Mouse (Mus musculus): ENCODE measurements around the gene Sertad4.

Gene Sertad4

DNA sequence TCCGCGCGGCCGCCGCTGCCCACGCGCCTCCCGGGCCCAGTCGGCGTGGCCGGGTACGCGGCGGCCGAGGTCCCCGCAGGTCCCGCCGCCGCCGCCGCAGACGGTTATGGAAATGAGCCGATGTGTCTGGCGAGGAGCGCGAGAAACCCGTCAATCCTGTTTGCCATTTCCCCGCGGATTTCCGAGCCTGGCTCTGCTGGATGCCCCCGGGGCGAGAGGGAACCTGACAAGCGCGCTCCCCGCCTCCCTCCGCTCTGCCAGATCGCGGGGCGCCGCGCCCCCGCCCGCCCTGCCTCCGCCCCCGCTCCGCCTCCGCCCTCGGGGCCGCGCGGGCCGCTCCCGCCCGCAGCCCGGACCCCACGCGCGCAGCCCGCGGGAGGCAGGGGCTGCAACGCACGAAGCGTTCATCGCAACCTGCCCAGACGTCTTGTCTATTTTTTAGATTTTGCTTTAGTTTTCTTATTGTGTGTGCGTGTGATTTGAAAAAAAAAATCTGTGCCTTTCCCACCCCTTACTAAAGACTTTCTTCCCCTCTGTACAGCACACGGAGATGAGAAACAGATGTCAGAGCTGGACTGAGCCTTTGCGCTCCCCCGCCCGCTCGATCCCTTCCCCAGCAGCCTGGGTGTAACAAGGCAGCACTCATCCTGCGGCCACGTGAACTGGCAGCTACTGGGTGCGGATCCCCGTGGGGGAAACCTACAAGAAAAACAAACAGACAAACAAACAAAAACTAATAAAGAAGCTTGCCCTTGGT, at the start of gene Sertad4:
Gene Sertad4, minus strand, starts transcription at position 283 of the 757 bp plus-strand sequence.
- peak; percentile 19 to 49 for DNase-seq

DNA sequence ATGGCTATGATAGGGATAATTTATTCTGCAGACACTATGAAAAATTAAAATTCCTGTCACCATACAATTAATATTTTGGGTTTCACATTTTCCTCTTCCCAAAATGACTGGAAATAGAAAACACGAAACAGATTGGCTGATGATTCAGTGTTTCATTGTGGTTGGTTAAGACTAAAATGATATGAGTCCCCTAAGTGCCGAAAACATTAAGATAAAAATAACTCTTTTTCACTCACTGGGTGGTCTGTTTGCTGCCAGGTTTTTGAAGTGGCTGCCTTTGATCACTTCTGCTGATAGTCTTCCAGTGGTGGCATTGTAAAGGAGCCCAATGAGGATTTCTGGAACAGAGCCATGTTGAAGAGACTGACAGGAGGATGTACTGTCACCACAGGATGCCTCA, 46.0 kb upstream of the Sertad4 start:
- DNase-seq, result no peak

DNA sequence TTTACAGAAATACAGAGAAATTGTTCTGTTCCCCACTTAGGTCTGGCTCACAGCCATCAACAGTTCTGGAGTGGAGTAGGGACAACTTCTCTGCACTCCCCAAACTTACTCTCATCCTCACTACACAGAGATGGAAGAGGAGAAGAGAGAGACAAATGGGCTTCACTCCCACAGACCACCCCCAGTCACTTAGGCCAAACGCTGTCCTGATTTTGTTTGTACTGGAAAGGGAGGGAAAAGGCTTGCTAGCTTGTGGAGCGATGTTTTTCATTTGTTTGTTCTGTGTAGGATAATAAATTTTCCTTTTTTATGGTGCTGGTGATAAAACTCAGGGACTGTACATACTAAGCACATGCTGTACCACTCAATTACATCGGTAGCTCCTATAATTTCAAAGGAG, 45.4 kb upstream of the Sertad4 start:
- DNase-seq, result no peak

DNA sequence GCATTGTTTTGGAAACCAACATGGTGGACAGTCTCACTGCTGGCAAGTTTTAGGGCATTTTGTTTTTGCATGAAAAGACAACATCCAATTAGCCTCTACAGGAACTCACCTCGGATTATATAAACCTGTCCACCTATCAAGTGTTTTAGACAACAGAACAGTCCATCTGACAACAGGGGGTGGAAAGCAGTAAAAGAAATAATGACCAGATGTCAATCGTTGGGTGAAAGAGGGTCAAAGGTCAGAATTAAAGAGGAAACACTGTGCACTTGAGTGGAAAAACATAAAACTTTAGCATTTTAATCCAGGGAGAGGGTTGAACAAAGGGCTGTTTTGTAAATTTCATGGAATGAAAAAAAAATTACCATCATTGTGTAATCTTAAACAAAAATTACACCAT, 43.2 kb upstream of the Sertad4 start:
- DNase-seq, result no peak

DNA sequence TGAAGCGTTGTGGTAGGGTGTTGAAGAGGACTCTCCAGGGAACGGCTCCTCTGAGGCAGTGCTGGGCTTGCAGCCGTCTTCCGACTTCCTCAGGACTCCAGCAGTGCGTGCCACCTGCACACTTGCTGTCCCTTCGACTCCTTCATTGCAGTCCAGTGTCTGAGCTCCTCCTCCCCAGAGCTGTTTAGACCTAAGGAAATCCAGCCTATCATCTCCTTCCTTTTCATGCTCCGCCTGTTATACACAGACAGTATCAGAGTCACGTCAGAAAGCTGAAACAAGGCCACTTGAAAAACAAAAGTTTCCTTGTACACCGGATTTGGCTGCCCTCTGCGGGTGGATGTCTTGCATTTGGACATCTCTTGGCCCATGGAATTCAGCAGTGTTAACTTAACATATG, 41.7 kb upstream of the Sertad4 start:
- DNase-seq, result peak; percentile 2 to 10

DNA sequence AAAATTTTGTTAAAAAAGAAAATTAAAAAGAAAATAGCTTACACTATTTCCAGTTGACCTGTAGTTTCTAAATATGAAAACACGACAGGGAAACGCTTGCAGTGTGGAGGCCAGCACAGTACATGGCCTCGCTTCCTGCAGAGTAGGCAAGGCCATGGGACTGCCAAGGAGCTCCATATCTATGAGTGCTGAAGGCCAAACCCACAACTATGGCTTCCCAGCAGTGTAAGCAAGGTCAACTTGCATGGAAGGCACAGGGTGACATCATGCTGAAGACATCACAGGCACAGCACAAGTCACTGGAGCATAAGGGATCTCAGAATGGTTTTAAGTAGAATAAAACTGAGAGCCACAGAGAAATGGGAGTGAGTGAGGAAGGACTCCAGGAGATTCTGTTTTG, 40.5 kb upstream of the Sertad4 start:
- no peak for DNase-seq

DNA sequence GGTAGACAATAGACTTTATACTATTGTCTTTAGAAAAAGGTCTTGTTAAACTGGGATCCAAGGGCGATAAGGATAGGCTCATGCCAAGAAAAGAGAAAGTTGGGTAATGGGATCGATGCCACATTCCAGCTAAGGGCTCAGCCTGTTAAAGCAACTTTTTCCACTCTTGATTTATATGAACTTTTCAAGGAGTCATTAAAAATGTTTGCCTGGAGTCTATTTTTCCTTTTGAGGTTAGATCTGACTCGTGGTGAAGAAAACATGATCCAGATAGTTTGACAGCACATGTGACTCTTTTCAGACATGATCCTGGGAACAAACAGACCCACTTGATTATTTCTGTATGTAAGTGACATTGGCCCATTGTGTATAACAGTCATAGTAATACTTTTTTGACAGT, 35.2 kb upstream of the Sertad4 start:
- no peak for DNase-seq

DNA sequence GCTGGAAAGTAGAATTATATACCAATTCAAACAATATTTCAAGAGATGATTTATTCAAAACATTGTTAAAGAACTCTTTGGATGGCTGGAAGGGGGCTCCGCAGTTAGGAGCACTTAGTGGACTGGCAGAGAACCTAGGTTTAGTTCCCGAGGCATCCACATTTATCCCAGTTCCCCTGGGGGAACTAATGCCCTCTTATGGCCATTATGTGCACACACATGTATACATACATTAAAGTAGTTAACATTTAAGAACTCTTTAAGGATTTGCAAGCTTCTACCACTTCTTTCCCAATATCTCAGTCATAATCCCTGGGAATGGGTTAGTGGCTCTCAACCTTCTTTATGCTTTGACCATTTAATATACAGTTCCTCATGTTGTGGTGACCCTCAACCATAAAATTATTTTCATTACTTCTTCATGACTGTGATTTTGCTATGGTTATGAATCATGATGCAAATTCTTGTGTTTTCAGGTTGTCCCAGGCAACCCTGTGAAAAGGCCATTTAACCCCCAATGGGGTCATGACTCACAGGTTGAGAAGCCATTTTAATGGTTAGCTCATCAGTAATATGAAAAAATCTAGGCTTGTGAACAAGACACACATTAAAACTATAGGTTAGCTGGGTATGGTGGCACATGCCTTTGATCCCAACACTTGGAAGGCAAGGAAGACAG, 27.2 kb upstream of the Sertad4 start:
- no peak for DNase-seq

DNA sequence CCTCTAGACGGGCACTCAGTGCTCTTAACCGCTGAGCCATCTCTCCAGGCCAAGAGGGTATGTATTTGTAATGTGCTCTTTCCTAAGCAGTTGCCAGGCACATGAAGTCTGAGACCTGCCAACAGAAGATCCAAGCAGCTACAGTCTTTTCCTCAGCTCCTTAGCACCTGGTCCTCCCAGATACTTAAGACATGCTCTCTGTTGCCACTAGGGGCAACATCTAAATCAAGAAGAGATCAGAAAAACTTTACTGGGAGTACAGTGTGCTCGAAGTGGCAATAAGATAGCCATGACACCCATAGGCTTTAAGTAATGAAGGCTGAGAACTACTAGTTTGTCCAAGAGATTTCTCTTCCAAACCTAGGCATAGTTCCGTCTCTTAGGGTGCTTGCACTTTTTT, 24.6 kb upstream of the Sertad4 start:
- DNase-seq, result no peak

DNA sequence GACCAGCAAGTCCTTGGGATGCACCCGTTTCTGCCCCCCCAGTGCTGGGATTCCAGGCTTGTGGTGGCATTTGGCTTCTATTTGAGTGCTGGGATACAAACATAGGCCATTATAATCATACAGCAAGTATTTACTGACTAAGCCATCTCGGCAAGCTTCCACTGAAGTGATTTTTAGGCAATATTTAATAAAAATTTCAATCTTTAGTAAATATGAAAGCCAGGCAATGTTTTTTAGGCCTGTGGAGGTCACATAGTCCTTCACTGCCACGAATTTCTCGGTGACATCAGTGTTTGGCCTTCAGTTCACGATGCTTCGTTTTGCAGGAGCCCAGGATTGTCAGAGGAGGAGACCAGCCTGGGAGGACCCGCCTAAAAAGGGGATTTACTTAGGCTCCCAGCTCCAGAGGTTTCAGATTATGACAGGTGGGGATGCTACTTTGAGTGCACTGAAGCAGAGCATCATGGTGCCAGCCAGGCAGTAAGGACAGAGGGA, 23.6 kb upstream of the Sertad4 start:
- no peak for DNase-seq

DNA sequence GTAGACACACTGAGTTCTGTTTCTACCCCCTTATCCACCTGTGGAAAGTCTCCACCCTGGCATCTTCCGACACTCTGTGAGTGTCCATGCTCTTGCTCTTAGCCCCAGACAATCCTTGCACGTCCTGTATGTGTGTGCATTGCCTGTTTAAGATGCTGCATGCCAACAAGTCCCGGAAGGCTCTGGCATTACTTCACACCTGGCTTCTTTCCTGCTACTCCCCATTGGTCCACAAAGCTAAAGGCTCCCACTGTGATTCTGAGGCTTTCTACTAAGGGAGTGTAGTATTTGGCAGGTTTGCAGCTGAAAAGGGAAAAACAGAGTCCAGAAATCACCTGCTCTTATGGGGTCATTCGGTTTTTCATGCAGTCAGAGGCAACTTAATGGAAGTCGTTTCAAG, 17.3 kb upstream of the Sertad4 start:
- DNase-seq, result no peak

DNA sequence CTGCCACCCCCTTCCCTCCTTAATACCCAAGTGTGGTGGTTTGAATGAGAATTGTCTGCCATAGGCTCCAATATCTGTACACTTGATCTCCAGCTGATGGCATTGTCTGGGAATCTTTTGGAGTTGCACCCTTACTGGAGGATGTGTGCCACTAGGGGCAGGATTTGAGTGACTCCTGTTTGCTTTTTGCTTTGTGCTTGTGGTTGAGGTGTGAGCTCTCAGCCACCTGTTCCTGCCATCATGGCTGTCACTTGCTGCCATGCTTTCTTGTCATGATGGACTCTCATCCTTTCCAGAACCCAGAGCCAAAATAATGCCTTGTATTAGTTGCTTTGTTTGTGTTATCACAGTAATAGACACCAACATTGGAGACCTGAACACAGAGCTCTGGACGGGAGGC, 14.2 kb upstream of the Sertad4 start:
- DNase-seq, result no peak

DNA sequence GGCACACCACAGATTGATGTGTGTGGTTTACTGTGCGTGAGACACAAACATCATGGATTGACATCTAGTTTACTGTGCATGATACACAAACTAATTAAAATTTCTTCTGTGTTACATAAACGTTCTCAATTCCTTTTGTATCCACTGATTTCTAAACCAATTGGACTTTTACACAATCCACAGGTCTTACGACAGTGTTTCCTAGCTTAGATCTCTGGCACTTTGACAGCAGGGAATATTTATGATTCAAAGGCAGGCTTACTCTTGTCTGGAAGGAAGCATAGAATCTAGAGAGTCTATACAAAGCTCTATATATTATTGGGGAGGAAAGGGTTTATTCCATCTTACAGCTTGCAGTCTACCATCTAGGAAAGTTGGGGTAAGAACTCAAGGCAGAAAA, 8.9 kb upstream of the Sertad4 start:
- no peak for DNase-seq

DNA sequence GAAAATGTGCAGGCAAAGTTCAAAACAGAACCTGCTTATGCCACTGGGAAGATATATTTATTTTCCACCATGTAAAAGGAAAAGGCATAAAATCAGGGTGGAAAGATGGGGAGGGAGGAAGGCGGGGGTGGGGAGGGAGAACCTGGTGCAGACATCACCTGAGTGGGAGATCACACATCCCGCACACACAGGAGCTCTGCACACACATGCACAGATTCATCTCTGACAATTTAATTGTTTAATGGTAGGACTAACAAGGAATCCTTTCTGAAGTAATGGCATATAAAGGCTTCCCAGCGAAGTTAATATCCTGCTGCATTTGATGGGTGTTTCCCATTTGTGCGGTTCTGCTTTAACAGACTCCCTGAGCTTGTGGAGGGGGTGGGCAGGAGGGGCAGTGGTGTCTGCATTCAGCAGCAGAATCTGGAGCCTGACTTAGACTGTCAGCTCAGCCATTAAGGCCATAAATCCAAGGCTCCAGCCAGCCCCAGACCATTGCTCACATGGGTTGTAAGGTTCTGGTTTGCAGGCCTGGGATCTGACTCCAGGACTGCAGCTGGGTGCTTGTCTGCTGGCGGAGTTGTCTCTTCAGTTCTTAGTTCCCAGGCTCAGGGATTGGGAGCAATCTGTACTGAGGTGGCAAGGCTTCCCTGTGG, 5.9 kb upstream of the Sertad4 start:
- no peak for DNase-seq

DNA sequence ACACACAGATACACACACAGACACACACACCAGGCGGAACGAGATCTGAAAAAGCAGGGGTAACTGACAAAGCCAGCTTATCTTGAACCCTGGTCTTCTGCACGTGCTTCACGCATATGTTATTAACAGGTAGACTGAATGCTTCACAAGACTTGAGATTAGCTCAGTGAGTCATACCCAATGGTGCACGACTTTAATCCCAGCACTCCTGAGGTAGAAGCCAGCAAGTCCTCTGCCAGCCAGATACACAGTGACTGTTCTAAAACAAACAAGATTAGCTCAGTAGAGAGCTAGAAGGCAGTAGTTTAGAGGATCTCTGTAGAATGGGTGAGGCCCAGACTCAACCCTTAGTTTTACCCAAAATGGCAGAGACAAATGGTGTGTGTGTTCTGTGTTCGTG, 4.7 kb upstream of the Sertad4 start:
- no peak for DNase-seq

DNA sequence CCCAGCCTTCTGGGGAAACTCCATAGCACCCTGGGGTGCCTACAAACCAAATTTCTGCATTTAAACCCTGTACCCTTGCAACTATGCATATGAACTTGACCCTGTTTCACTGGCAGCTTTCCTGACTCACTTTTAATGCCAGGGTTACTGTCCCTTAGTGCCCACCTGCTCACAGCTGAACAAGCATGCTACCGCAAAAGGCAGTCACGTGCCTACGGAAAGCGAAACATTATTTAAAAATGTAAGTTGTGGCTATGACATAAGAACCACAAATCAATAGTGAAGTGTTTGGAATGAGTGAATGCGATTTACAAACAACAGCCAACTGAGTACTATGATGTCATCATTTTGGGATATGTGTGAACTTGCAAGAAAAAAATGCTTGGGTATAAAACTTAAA, 2.0 kb upstream of the Sertad4 start:
- no peak for DNase-seq

DNA sequence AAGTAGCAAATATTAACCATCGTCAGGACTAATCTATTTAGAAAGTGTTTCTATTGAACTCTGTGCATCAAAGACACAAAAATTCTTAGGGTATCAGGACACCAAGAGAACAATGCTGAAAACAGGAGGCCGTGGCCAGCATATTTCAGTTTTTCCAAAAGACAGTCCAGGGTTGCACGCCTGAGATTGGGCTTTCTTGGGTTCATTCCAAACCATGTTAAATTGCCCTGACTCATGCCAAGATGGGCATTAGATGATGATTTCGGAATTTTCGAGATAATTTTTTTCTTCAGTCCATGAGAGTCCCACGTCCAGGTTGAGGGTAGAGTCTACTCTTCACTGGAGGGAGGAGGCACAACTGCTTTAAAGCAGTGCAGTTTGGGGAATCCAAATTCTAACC, 1.4 kb upstream of the Sertad4 start:
- DNase-seq, result no peak

DNA sequence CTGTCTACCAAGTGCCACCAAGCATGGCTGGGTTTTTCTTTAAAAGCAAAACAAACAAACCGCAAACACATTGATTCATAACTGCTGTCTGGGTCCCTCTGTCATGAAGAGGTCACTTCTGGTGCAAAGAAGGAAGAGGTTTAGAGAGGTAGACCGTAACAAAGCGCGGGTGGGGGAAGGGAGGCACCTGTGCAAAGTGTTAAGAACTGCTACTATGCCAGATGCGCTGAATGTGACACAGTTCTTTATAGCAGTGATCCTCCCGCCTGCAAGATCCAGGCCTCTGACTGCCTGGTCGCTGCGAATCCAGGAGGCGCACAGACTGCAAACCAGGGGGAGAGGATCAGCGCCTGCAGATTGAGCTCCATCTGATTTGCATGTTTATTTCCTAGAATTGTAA, 855 bp upstream of the Sertad4 start:
- no peak for DNase-seq

DNA sequence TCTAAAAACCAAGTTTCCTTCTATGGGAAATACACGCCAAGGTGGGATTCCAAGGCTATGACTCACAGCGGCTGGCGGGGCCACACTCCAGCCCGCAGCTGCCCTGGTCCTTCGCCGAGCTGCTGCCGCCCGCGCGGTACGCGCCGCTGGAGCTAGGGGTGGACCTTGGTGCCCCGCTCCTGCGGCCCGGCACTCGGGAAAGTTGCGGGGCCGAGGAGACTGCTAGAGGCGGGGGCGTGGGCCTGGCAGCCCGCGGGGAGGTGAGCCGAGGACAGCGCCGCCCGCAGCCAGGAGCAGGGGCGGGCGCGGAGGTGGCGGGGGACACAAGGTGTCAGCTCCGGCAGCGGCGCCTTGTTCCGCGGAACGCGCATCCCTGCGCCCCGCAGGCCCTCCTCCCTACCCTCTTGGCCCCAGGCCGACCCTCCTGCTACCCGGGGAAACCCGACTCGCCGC, 711 bp downstream of the Sertad4 start:
- peak; percentile 37 to 46 for DNase-seq

DNA sequence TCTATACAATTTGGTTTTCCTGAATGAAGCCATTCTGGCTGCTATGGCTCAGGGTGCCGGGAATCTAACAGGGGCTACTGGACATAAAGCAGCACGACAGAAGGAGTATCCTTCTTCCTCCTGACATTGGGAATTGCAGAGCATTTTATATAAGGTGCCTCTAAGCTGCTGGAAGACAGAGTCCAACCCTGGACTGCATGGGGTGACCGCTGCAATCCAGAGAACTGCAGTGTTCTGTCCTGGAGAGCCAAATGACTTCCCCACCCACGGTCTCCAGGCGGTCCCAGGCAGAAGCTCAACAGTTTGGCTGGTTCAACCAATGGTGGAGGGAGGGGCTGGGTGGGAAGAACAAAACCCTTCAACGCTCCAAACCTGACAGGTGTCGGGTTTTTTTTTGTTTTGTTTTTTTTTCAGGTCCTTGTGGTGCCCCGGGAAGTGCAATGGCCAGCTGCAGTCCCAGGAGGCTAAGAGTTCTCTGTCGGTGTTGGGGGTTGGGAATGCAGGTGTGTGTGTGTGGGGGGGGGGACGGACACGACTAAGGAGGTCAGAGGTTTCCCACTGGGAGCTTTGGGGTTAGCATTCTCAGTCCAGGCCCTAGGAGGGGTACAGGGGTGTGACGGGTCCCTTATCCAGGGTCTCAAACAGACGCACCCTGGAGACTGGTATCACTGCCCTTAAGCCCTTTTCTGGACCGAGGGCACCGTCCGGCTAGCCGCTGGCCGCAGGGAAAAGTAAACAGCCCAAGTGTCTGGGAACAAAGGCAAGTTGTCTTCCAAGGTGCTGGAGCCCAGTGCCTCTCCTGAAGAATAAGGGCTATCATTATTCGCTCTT, 1.4 kb downstream of the Sertad4 start:
- no peak for DNase-seq

DNA sequence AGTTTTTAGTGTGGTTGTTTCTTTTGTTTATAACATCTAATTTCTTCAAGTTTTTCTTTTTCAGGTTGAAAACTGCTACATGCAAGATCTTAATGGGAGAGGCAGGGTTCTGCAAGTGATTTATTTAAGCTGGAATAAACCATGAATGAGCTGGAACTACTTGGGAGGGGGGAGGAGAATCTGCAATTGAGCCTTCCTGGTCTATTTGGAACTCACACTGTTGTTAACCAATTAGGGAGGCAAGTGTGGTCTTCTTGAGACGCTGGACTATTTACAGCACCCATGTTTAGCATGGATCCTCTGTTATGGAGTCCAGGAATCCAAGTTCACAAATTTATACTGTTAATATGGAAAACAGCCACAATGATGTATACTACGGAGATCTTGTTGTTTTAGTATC, 2.1 kb downstream of the Sertad4 start:
- DNase-seq, result no peak

DNA sequence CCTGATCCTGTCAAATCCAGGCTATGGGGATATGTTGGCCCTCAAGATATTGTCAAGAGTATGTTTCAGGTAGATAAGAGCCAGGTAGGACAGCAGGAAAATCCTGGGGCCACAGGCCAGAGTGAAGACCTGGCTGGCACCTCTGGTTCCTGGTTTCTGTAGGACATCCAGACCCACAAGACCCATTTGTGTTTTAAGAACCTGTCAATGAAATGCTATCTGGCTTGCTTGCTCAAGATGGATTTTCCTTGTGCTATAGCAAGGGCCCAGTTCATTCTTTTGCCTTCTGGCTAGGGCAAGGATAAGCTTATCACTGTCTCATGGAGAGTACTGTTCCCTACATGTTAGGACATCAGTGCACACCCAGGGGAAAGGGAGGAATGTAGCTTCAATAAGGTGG, 3.5 kb downstream of the Sertad4 start:
- no peak for DNase-seq

DNA sequence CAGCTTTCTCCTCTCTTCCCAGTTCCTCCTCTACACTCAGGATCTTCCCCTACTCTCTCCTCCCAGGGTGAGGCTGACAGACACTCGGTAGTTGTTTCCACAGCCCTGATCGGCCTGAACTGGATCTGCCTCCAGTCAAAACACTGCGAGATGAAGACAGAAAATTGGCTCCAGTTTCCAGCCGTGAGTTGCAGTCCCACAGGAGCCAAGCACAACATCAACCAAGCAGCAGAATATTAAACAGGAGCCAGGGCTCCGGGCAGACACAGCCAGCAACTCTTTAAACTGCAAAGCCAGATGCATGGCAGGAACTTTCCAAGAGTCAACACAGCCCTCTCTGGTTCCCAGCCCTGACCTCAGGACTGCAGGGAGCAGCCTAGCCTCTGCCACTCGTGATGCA, 3.9 kb downstream of the Sertad4 start:
- DNase-seq, result peak in 1 of 2 experiments; percentile 38
